Mouse (Mus musculus) heart, embryonic 14.5 days (tissue): Measurements from ENCODE around the gene Ksr1. TPM values are rescaled to one million over a fixed set of nuclear protein-coding genes. Genes with fewer than 3 reads are reported as not detected.
A peak's percentile ranks its signal among the peaks of the same experiment; 100 is the strongest.

ENCODE experiments used
- ATAC-seq: fragments of 200-750 bp; cut with Nextera tagmentation; 2 replicates; pipeline ENCODE4 v1.8.0; 2017; ENCODE audit warnings: low read depth, moderate TSS enrichment; ENCODE audit not compliant: insufficient number of reproducible peaks, insufficient read depth, low FRiP score
- H3K27ac ChIP-seq, 2 experiments: fragments of 200-500 bp in 1 of 2; fragments of 300-500 bp in 1 of 2; sonication (generic) in 1 of 2; replicated peaks in 1 of 2; 2 replicates each; pipeline ENCODE4 v1.5.1; 2012 to 2014; ENCODE audit warnings: low read depth in 2 of 2, low read length in 2 of 2, control low read depth in 1 of 2, mild to moderate bottlenecking in 1 of 2, mixed read lengths in 1 of 2; ENCODE audit not compliant: control insufficient read depth in 1 of 2, insufficient read depth in 1 of 2
- H3K27me3 ChIP-seq: fragments of 300-500 bp; sonication (generic); 2 replicates; pipeline ENCODE4 v1.6.1; 2014; ENCODE audit warnings: mild to moderate bottlenecking, low read length, control low read depth; ENCODE audit not compliant: control insufficient read depth, insufficient read depth
- H3K36me3 ChIP-seq: fragments of 300-500 bp; sonication (generic); 2 replicates; pipeline ENCODE4 v1.6.1; 2014; ENCODE audit warnings: mild to moderate bottlenecking, control low read depth, low read length, mixed read lengths; ENCODE audit not compliant: control insufficient read depth, insufficient read depth
- H3K4me1 ChIP-seq, 2 experiments: fragments of 200-500 bp in 1 of 2; fragments of 300-500 bp in 1 of 2; sonication (generic) in 1 of 2; 2 replicates each; pipeline ENCODE4 v1.6.1; 2012 to 2014; ENCODE audit warnings: low read length in 2 of 2, control low read depth in 1 of 2, mixed read lengths in 1 of 2; ENCODE audit not compliant: control insufficient read depth in 2 of 2, insufficient read depth in 2 of 2
- H3K4me2 ChIP-seq: fragments of 300-500 bp; sonication (generic); 2 replicates; pipeline ENCODE4 v1.6.1; 2014; ENCODE audit warnings: mild to moderate bottlenecking, low read length
- H3K4me3 ChIP-seq, 2 experiments: fragments of 200-500 bp in 1 of 2; fragments of 300-500 bp in 1 of 2; sonication (generic) in 1 of 2; 2 replicates each; pipeline ENCODE4 v1.5.1; 2012 to 2014; ENCODE audit warnings: low read length in 2 of 2, mild to moderate bottlenecking in 2 of 2, control low read depth in 1 of 2, low read depth in 1 of 2, moderate library complexity in 1 of 2; ENCODE audit not compliant: control insufficient read depth in 1 of 2, insufficient read depth in 1 of 2
- H3K9ac ChIP-seq: fragments of 300-500 bp; sonication (generic); 2 replicates; pipeline ENCODE4 v1.6.1; 2014; ENCODE audit warnings: mild to moderate bottlenecking, low read length
- H3K9me3 ChIP-seq: fragments of 300-500 bp; sonication (generic); 2 replicates; pipeline ENCODE4 v1.6.1; 2016; ENCODE audit warnings: low read length, control low read depth; ENCODE audit not compliant: control insufficient read depth
- WGBS: fragments of 180-500 bp; shearing (Covaris S2); extraction: QIAGEN DNeasy Blood & Tissue Kit; methylation state at CpG from one replicate; pipeline ENCODE4 v1.1.7; 2014; 5-methylcytosine and 5-hydroxymethylcytosine counted together
- polyA plus RNA-seq: library from polyadenylated mRNA; unstranded; fragments of >200 nt; fragmentation: Nextera tagmentation; extraction: Ambion mirVana; gene quantifications from 2 replicates; pipeline ENCODE4 v1.2.1, GENCODE M21; 2014

Ksr1 gene
- polyA plus RNA-seq, 1 experiment from 2014 or later: 5.8 TPM

DNA sequence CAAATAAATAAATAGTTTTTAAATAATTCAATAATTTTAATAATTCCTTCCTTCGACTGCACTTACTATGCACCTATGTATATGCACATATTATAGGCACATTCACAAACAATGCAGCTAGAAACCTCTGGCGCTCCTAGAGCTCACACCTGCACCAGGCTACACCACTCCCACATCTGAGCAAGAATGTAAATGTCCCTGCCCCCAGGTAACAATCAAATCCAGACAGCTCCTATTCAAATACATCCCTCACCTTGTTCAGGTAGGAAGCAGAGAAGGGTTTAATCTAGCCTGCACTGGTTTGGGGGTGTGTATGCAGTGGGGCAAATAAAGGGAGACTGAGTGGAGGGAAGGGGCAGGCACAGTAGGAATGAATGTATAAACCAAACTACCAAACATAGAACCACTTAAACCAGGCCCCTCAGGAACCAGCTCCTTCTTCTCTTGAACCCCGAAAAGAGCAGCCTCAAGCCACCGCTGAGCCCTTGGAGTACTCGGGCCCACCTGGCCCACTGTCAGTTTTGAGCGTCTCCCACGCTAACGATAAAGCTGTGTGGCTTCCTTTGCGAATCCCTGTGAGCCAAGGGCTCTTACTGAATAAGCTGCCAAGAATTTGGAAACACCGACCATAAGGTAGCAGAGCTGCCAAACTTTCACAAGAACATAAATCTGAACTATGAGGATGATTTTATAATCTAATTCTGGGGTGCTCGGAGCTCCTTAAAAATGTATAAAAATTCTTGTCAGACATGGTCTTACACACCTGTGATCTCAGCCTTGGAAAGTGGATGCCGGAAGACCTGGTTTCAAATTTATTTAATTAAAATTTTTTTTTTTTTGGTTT is 167.8 kb downstream of the Ksr1 start:
- no peak overlapping the region for H3K9ac ChIP-seq
- H3K4me1 ChIP-seq: peaks cover 1 to 3% of the 10 kb centered on the region in 2 experiments; a peak in 1 of 4 replicates
- 0 out of 2 replicates have a peak, but pooled peaks cover 13% of the 10 kb centered on the region for H3K36me3 ChIP-seq
- no peak overlapping the region for H3K27ac ChIP-seq
- H3K4me2 ChIP-seq: no peak overlapping the region
- ATAC-seq: no peak
- no peaks in the 10 kb centered on the region for H3K9me3 ChIP-seq
- H3K4me3 ChIP-seq: no peak overlapping the region
- no peaks in the 10 kb centered on the region for H3K27me3 ChIP-seq
- 81% methylated on average over 12 of the region's 12 CpGs for WGBS

GRCm38 (mm10) chr11:78976731-78977510 is 169.3 kb downstream of the Ksr1 start:
- 71% methylated on average over 8 of the region's 8 CpGs for WGBS
- H3K9ac ChIP-seq: no peak overlapping the region
- H3K27ac ChIP-seq: no peak overlapping the region
- H3K4me1 ChIP-seq: peaks cover 3% of the 10 kb centered on the region in 2 experiments; a peak in 1 of 4 replicates
- no peak overlapping the region for H3K4me3 ChIP-seq
- no peaks in the 10 kb centered on the region for H3K9me3 ChIP-seq
- H3K36me3 ChIP-seq: 0 out of 2 replicates have a peak, but pooled peaks cover 13% of the 10 kb centered on the region
- no peaks in the 10 kb centered on the region for H3K27me3 ChIP-seq
- ATAC-seq: no peak
- no peak overlapping the region for H3K4me2 ChIP-seq

GRCm38 (mm10) chr11:78973381-78974150 is 172.6 kb downstream of the Ksr1 start:
- H3K4me3 ChIP-seq: no peak overlapping the region
- ATAC-seq: no peak

GRCm38 (mm10) chr11:78972811-78973351 is 173.3 kb downstream of the Ksr1 start:
- no peak overlapping the region for H3K27ac ChIP-seq
- H3K4me1 ChIP-seq: peaks cover 0 to 3% of the 10 kb centered on the region in 2 experiments; a peak in 1 of 4 replicates
- ATAC-seq: no peak
- no peaks in the 10 kb centered on the region for H3K27me3 ChIP-seq
- H3K9me3 ChIP-seq: no peaks in the 10 kb centered on the region
- 0 out of 2 replicates have a peak, but pooled peaks cover 16% of the 10 kb centered on the region for H3K36me3 ChIP-seq
- no peak overlapping the region for H3K9ac ChIP-seq
- no peak overlapping the region for H3K4me3 ChIP-seq
- H3K4me2 ChIP-seq: peak overlapping the region; percentile 23; the same call in 1 of the 2 replicates
- 55% methylated on average over 8 of the region's 8 CpGs for WGBS

More at GRCm38 (mm10) chr11:78973381-78974150, 172.6 kb downstream of the Ksr1 start:
- WGBS: 59% methylated on average over 17 of the region's 17 CpGs
- no peak overlapping the region for H3K9ac ChIP-seq
- H3K4me1 ChIP-seq: peaks cover 0 to 3% of the 10 kb centered on the region in 2 experiments; a peak in 1 of 4 replicates
- no peaks in the 10 kb centered on the region for H3K9me3 ChIP-seq
- no peak overlapping the region for H3K27ac ChIP-seq
- H3K27me3 ChIP-seq: no peaks in the 10 kb centered on the region
- H3K4me2 ChIP-seq: peak overlapping the region; percentile 23; the same call in 1 of the 2 replicates
- 0 out of 2 replicates have a peak, but pooled peaks cover 16% of the 10 kb centered on the region for H3K36me3 ChIP-seq

GRCm38 (mm10) chr11:78972328-78972727 is 173.9 kb downstream of the Ksr1 start:
- ATAC-seq: no peak
- H3K4me3 ChIP-seq: no peak overlapping the region
- no peaks in the 10 kb centered on the region for H3K9me3 ChIP-seq
- H3K4me1 ChIP-seq: peaks cover 0 to 3% of the 10 kb centered on the region in 2 experiments; a peak in 1 of 4 replicates
- H3K9ac ChIP-seq: no peak overlapping the region
- H3K4me2 ChIP-seq: no peak overlapping the region
- H3K27ac ChIP-seq: no peak overlapping the region
- no peaks in the 10 kb centered on the region for H3K27me3 ChIP-seq
- 68% methylated on average over 6 of the region's 6 CpGs for WGBS
- 0 out of 2 replicates have a peak, but pooled peaks cover 16% of the 10 kb centered on the region for H3K36me3 ChIP-seq

DNA sequence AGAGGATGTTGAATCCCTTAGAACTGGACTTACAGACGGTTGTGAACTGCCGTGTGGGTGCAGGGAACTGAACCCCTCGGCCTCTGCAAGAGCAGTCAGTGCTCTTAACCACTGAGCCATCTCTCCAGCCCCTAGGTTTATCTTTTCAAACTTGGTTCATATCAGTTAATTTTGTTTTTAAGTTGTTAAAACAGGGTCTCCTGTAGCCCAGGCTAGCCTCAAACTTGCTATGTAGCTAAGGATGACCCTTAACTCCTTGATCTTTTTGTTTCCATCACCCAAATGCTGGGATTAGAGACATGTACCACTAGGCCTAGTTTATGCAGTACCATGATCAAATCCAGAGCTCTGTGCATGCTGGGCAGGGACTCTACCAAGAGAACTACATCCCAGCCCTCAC is 174.5 kb downstream of the Ksr1 start:
- no peak overlapping the region for H3K9ac ChIP-seq
- H3K27ac ChIP-seq: no peak overlapping the region
- H3K9me3 ChIP-seq: no peaks in the 10 kb centered on the region
- peaks cover 16% of the 10 kb centered on the region; the same call in 1 of the 2 replicates for H3K36me3 ChIP-seq
- H3K4me3 ChIP-seq: no peak overlapping the region
- ATAC-seq: no peak
- H3K4me2 ChIP-seq: no peak overlapping the region
- WGBS: 90% methylated on average over 3 of the region's 3 CpGs
- H3K4me1 ChIP-seq: peaks cover 0 to 3% of the 10 kb centered on the region in 2 experiments; a peak in 1 of 4 replicates
- H3K27me3 ChIP-seq: no peaks in the 10 kb centered on the region
